Mouse (Mus musculus) small intestine, adult 2 months (tissue): Measurements from ENCODE around the gene Drosha.

ENCODE experiments used
- CTCF ChIP-seq: fragments of 200-500 bp; IDR thresholded peaks from 2 replicates; pipeline ENCODE4 v1.5.1; 2012; ENCODE audit warnings: low read depth, mild to moderate bottlenecking, control low read depth, inconsistent platforms, low read length, moderate library complexity, mixed read lengths; ENCODE audit not compliant: insufficient replicate concordance, insufficient read length; ENCODE audit errors: extremely low read depth
- POLR2A ChIP-seq: fragments of 200-500 bp; IDR thresholded peaks from 2 replicates; pipeline ENCODE4 v1.6.1; 2012; ENCODE audit warnings: low read depth, mild to moderate bottlenecking, control low read depth, inconsistent platforms, low read length, moderate library complexity

GRCm38 (mm10) chr15:12789406-12789867 is 35.2 kb upstream of the Drosha start:
- TF ChIP-seq CTCF (no peak), POLR2A (no peak)
